Mouse (Mus musculus) liver, embryonic 14.5 days (tissue): ENCODE data around the gene Csrnp3.

Source experiments
- CTCF ChIP-seq: IDR thresholded peaks from 2 replicates; pipeline ENCODE4 v1.5.1; 2016; ENCODE audit warnings: antibody characterized with exemption, low read depth, control low read depth
- EP300 ChIP-seq: IDR thresholded peaks from 2 replicates; pipeline ENCODE4 v1.6.1; 2016; ENCODE audit warnings: antibody characterized with exemption, low read depth

DNA sequence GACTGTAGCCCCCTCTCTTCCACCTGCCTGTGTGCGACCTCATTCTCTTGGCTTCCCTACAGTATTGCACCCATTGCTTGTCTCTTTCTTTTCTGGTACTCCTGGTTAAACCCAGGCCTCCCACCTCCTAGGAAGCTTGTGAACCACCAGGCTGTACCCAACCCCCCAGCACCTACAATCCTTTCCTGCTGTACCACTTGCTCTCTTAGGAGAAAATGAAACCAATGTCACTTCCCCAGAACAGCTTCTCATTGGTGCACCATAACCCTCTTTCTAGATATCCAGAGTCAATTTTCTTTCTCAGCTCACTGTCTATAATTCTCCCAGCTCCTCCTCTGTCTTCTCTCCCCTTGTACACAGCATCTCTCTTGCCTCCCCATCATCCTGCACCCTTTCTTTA is 110.2 kb downstream of the Csrnp3 start:
- TF ChIP-seq CTCF (no peak), EP300 (no peak)
